Mouse (Mus musculus) neural tube, embryonic 13.5 days (tissue): ENCODE data around the gene Ap1m1. TPM values are rescaled to one million over a fixed set of nuclear protein-coding genes. Genes with fewer than 3 reads are reported as not detected.
A peak's percentile ranks its signal among the peaks of the same experiment; 100 is the strongest.

Experiments
- ATAC-seq: fragments of 200-750 bp; cut with Nextera tagmentation; 2 replicates; pipeline ENCODE4 v1.8.0; 2017; ENCODE audit warnings: low read depth, mild to moderate bottlenecking, moderate TSS enrichment, moderate library complexity
- H3K27ac ChIP-seq: fragments of 300-500 bp; sonication (generic); replicated peaks from 2 replicates; pipeline ENCODE4 v1.5.1; 2015; ENCODE audit warnings: moderate library complexity, mild to moderate bottlenecking, inconsistent platforms
- H3K27me3 ChIP-seq: fragments of 300-500 bp; sonication (generic); 2 replicates; pipeline ENCODE4 v1.6.1; 2015; ENCODE audit warnings: mild to moderate bottlenecking, inconsistent platforms
- H3K36me3 ChIP-seq: fragments of 300-500 bp; sonication (generic); 2 replicates; pipeline ENCODE4 v1.6.1; 2015; ENCODE audit warnings: mild to moderate bottlenecking, inconsistent platforms
- H3K4me1 ChIP-seq: fragments of 300-500 bp; sonication (generic); replicated peaks from 2 replicates; pipeline ENCODE4 v1.6.1; 2015; ENCODE audit warnings: inconsistent platforms
- H3K4me2 ChIP-seq: fragments of 300-500 bp; sonication (generic); 2 replicates; pipeline ENCODE4 v1.6.1; 2015; ENCODE audit warnings: inconsistent platforms, mild to moderate bottlenecking, moderate library complexity
- H3K4me3 ChIP-seq: fragments of 300-500 bp; sonication (generic); 2 replicates; pipeline ENCODE4 v1.5.1; 2015; ENCODE audit warnings: mild to moderate bottlenecking, inconsistent platforms
- H3K9ac ChIP-seq: fragments of 300-500 bp; sonication (generic); 2 replicates; pipeline ENCODE4 v1.6.1; 2015; ENCODE audit warnings: moderate library complexity, mild to moderate bottlenecking, inconsistent platforms
- H3K9me3 ChIP-seq: fragments of 300-500 bp; sonication (generic); 2 replicates; pipeline ENCODE4 v1.6.1; 2016; ENCODE audit warnings: inconsistent platforms
- WGBS: fragments of 180-500 bp; shearing (Covaris S2); methylation state at CpG from one replicate; pipeline ENCODE4 v1.1.7; 2015; 5-methylcytosine and 5-hydroxymethylcytosine counted together
- polyA plus RNA-seq: library from polyadenylated mRNA; unstranded; fragments of >200 nt; fragmentation: Nextera tagmentation; extraction: Ambion mirVana; gene quantifications from 2 replicates; pipeline ENCODE4 v1.2.1, GENCODE M21; 2015

Ap1m1 gene
- polyA plus RNA-seq, 1 experiment from 2014 or later: 228 TPM

GRCm38 (mm10) chr8:72273111-72273770, 33.4 kb downstream of the Ap1m1 start:
- Histone ChIP-seq H3K4me1 (no peaks in the 10 kb centered on the region), H3K27ac (no peak overlapping the region), H3K36me3 (no peaks in the 10 kb centered on the region), H3K9ac (no peak overlapping the region), H3K4me3 (no peak overlapping the region), H3K4me2 (no peak overlapping the region), H3K27me3 (no peaks in the 10 kb centered on the region), H3K9me3 (no peaks in the 10 kb centered on the region)
- 68% methylated on average over 1 of the region's 1 CpGs for WGBS
- no peak for ATAC-seq

- no peaks in the 10 kb centered on the region for H3K27me3 ChIP-seq
Measured at GRCm38 (mm10) chr8:72273807-72274206, 34.0 kb downstream of the Ap1m1 start.

DNA sequence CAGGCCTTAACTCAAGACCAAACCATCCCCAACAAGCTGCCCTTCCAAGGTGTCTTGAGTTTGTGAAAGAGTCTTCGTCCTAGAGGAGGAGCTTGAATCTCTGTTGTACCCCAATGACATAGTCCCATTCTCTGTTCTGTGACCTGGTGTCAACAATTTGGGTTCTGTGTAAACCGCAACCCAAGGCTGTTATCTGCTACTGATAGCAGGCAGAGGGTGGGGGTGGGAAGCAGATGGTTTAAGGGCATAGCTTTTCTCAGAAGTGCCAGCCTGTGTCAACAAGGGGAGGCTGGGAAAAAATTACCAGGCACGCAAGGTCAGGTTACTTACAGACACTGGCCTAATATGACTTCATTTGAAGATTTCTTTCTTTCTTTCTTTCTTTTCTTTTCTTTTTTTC, 37.4 kb downstream of the Ap1m1 start:
- H3K9me3 ChIP-seq: no peaks in the 10 kb centered on the region
- no peak overlapping the region for H3K4me3 ChIP-seq
- H3K4me1 ChIP-seq: no peaks in the 10 kb centered on the region
- no peak overlapping the region for H3K9ac ChIP-seq
- no peak overlapping the region for H3K27ac ChIP-seq
- WGBS: 78% methylated on average over 3 of the region's 3 CpGs
- H3K36me3 ChIP-seq: no peaks in the 10 kb centered on the region
- H3K4me2 ChIP-seq: no peak overlapping the region
- no peak for ATAC-seq
- no peaks in the 10 kb centered on the region for H3K27me3 ChIP-seq

More at GRCm38 (mm10) chr8:72273807-72274206, 34.0 kb downstream of the Ap1m1 start:
- Histone ChIP-seq H3K4me2 (no peak overlapping the region), H3K9me3 (no peaks in the 10 kb centered on the region), H3K4me1 (no peaks in the 10 kb centered on the region), H3K36me3 (no peaks in the 10 kb centered on the region), H3K9ac (no peak overlapping the region), H3K4me3 (no peak overlapping the region), H3K27ac (no peak overlapping the region)
- 77% methylated on average over 5 of the region's 5 CpGs for WGBS
- no peak for ATAC-seq

DNA sequence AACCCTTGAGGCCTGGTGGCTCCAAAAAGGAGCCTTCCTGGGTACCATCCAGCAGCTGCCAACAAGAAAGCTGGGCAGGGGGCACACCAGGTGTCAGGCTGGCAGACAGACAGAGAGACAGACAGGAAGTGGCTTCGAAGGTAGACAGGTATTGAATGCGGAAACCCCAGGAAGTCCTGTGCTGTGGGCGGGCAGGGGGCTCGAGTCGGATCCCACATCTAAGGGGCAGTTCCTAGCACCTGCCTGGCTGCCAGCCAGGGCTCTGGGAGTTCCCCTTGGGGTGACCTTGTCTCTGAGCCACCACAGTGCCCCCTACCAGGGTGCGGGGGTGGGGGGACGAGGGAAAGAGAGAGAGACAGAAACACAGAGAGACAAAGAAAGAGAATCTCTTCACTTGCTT, 39.3 kb downstream of the Ap1m1 start:
- ATAC-seq: no peak
- H3K27ac ChIP-seq: no peak overlapping the region
- H3K9me3 ChIP-seq: no peaks in the 10 kb centered on the region
- H3K4me2 ChIP-seq: no peak overlapping the region
- no peaks in the 10 kb centered on the region for H3K4me1 ChIP-seq
- H3K27me3 ChIP-seq: no peaks in the 10 kb centered on the region
- H3K36me3 ChIP-seq: no peaks in the 10 kb centered on the region
- H3K9ac ChIP-seq: no peak overlapping the region
- WGBS: 74% methylated on average over 7 of the region's 7 CpGs
- no peak overlapping the region for H3K4me3 ChIP-seq

- Histone ChIP-seq H3K9me3 (no peaks in the 10 kb centered on the region), H3K9ac (no peak overlapping the region), H3K4me1 (no peaks in the 10 kb centered on the region), H3K4me2 (no peak overlapping the region), H3K36me3 (no peaks in the 10 kb centered on the region), H3K4me3 (no peak overlapping the region), H3K27ac (no peak overlapping the region), H3K27me3 (no peaks in the 10 kb centered on the region)
- 38% methylated on average over 3 of the region's 3 CpGs for WGBS
- ATAC-seq: no peak
Measured at GRCm38 (mm10) chr8:72281634-72282033, 41.8 kb downstream of the Ap1m1 start.

DNA sequence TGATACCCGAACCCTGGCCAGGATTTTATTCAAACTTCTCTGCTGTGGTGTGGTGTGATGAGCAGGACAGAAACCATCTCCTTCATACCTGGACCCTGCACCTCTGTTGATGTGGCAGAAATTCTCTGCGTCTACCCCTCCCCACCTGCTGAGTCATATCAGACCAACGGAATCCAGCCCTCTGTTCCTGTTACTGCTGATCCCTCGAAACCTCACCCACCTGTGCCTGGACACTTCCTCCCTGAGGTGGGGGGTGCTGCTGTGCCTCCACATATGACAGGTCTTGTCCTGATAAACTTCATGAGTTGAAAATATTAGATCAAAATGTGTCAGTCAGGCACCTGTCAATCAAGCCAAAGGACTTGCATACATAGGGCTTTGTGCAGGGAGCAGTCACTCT, 45.5 kb downstream of the Ap1m1 start:
- Histone ChIP-seq H3K4me3 (no peak overlapping the region), H3K9ac (no peak overlapping the region), H3K4me1 (no peaks in the 10 kb centered on the region), H3K36me3 (no peaks in the 10 kb centered on the region), H3K9me3 (no peaks in the 10 kb centered on the region), H3K27me3 (no peaks in the 10 kb centered on the region), H3K4me2 (no peak overlapping the region), H3K27ac (no peak overlapping the region)
- no peak for ATAC-seq
- WGBS: 76% methylated on average over 4 of the region's 4 CpGs

- no peaks in the 10 kb centered on the region for H3K36me3 ChIP-seq
- H3K4me2 ChIP-seq: no peak overlapping the region
- no peak overlapping the region for H3K9ac ChIP-seq
- no peaks in the 10 kb centered on the region for H3K4me1 ChIP-seq
- no peaks in the 10 kb centered on the region for H3K27me3 ChIP-seq
- no peak for ATAC-seq
- H3K9me3 ChIP-seq: no peaks in the 10 kb centered on the region
- no peak overlapping the region for H3K4me3 ChIP-seq
- H3K27ac ChIP-seq: no peak overlapping the region
Measured at GRCm38 (mm10) chr8:72289051-72289450, 49.2 kb downstream of the Ap1m1 start.

DNA sequence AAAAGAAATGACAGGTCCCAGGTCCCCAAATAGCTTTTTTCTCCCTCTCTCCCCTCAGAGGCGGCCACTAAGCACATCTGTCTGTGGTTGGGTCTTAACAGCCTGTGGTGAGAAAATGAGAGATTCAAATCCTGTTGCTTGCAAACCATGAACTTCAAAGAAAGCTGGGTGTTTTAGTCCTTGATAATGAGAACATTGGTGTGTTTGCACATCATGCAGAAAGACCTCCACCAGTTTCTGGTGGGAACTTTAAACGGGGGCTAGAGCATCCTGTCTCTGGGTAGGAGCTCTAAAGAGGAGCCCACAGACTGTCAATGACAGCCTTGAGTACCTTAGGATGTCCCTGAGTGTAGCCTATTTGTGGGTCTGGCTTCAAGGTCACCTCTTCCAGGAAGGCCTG, 51.3 kb downstream of the Ap1m1 start:
- no peak for ATAC-seq
- WGBS: 74% methylated on average over 2 of the region's 2 CpGs
- no peaks in the 10 kb centered on the region for H3K9me3 ChIP-seq

GRCm38 (mm10) chr8:72293309-72293708, 53.5 kb downstream of the Ap1m1 start:
- H3K27me3 ChIP-seq: no peaks in the 10 kb centered on the region
- H3K36me3 ChIP-seq: no peaks in the 10 kb centered on the region
- no peak overlapping the region for H3K4me2 ChIP-seq
- H3K27ac ChIP-seq: no peak overlapping the region
- no peak overlapping the region for H3K9ac ChIP-seq
- no peaks in the 10 kb centered on the region for H3K9me3 ChIP-seq
- H3K4me3 ChIP-seq: no peak overlapping the region
- ATAC-seq: no peak
- no peaks in the 10 kb centered on the region; the same call in 1 of the 2 replicates for H3K4me1 ChIP-seq

More for the DNA sequence above, 51.3 kb downstream of the Ap1m1 start:
- Histone ChIP-seq H3K27me3 (no peaks in the 10 kb centered on the region), H3K4me2 (no peak overlapping the region), H3K27ac (no peak overlapping the region), H3K9ac (no peak overlapping the region), H3K4me3 (no peak overlapping the region), H3K36me3 (no peaks in the 10 kb centered on the region), H3K4me1 (no peaks in the 10 kb centered on the region; the same call in 1 of the 2 replicates)

DNA sequence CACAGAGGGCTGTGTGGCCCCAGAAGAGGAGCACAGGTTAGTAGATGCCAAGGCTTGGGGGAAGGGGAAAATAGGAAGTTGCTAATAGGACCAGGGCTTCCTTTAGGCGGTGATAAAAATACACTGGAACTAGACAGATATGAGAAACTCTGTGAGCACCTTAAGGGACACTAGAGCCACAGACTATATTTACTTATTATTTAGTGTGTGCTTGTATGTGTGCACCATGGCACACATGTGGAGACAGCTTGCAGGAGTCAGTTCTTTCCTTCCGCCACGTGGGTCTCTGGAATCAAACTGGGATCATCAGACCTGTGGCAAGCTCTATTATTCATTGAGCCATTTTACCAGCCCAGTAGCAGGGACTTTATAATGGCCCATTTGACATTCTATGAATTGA, 55.3 kb downstream of the Ap1m1 start:
- Histone ChIP-seq H3K4me1 (no peaks in the 10 kb centered on the region; the same call in 1 of the 2 replicates), H3K4me3 (no peak overlapping the region), H3K9ac (no peak overlapping the region), H3K4me2 (no peak overlapping the region), H3K27me3 (no peaks in the 10 kb centered on the region), H3K27ac (peak overlapping the region; percentile 54), H3K36me3 (no peaks in the 10 kb centered on the region), H3K9me3 (no peaks in the 10 kb centered on the region)
- WGBS: 78% methylated on average over 3 of the region's 3 CpGs
- no peak for ATAC-seq

DNA sequence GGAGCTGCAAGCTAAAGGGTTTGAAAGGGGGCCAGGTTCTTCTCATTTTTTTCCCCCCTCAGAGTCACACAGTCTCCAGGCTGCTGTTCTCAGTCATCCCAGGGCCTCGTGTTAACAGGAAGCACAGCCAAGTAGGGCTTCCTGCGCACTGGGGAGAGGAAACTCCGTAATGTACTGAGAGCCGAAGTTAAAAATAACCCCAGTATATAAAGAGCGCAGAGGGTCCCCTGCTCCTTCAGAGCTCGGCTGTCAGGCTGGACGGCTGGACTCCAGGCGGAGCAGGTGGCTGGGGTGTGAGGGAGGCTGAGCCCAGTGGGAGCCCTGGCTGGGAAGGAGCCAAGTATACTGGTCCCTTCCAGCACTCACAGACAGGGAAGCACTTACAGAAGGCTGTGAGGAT, 55.9 kb downstream of the Ap1m1 start:
- H3K4me1 ChIP-seq: no peaks in the 10 kb centered on the region; the same call in 1 of the 2 replicates
- ATAC-seq: peak; percentile 63; the same call in 1 of the 2 replicates
- peak overlapping the region; percentile 54 for H3K27ac ChIP-seq

DNA sequence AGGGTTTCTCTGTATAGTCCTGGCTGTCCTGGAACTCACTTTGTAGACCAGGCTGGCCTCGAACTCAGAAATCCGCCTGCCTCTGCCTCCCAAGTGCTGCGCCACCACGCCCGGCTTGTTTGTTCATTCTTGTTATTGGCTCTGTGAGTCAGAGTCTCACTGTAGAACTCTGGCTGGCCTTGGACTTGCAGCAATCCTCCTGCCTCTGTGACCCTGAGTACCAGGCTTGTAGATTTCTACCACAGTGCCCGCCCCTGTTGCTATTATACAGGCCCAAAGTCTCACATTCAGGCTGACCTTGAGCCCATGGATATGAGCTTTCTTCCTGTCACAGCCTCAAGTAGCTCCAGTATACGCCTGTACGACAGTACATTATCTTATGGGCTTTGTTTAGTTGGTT, 56.7 kb downstream of the Ap1m1 start:
- Histone ChIP-seq H3K9ac (no peak overlapping the region), H3K36me3 (no peaks in the 10 kb centered on the region), H3K4me1 (no peaks in the 10 kb centered on the region; the same call in 1 of the 2 replicates), H3K9me3 (no peaks in the 10 kb centered on the region), H3K27ac (no peak overlapping the region), H3K27me3 (no peaks in the 10 kb centered on the region), H3K4me3 (no peak overlapping the region), H3K4me2 (no peak overlapping the region)
- no peak for ATAC-seq
- 91% methylated on average over 8 of the region's 8 CpGs for WGBS

More for the DNA sequence above, 55.9 kb downstream of the Ap1m1 start:
- no peaks in the 10 kb centered on the region for H3K36me3 ChIP-seq
- H3K4me2 ChIP-seq: no peak overlapping the region
- no peak overlapping the region for H3K9ac ChIP-seq
- H3K27me3 ChIP-seq: no peaks in the 10 kb centered on the region
- no peak overlapping the region for H3K4me3 ChIP-seq
- WGBS: 51% methylated on average over 8 of the region's 8 CpGs
- H3K9me3 ChIP-seq: no peaks in the 10 kb centered on the region

- Histone ChIP-seq H3K4me2 (no peak overlapping the region), H3K9me3 (no peaks in the 10 kb centered on the region), H3K4me3 (no peak overlapping the region), H3K4me1 (no peaks in the 10 kb centered on the region; the same call in 1 of the 2 replicates), H3K27ac (no peak overlapping the region), H3K36me3 (no peaks in the 10 kb centered on the region), H3K9ac (no peak overlapping the region), H3K27me3 (no peaks in the 10 kb centered on the region)
- WGBS: 76% methylated on average over 1 of the region's 1 CpGs
- ATAC-seq: no peak
Measured at GRCm38 (mm10) chr8:72298928-72299327, 59.1 kb downstream of the Ap1m1 start.
